Mouse (Mus musculus) adrenal gland (tissue): ENCODE measurements at regions not wholly inside any gene's neighbourhood (a gene's known extent, or its start where the extent isn't known, plus 50 kb on each side); places are given as distances from the start of the nearest gene placed in this dataset.

Experiments
- intact Hi-C: fragments of 180-260 bp; cut with DNase I; formaldehyde crosslinking; loops from one replicate; pipeline ENCODE4 v1.15.1; 2025

- intact Hi-C loops: no loop called here
Observed at GRCm38 (mm10) chr2:64706646-64707177, 318.1 kb downstream of the Grb14 start.

- intact Hi-C loops: no loop called here
Observed at GRCm38 (mm10) chr2:64695974-64696373, 328.8 kb downstream of the Grb14 start.

DNA sequence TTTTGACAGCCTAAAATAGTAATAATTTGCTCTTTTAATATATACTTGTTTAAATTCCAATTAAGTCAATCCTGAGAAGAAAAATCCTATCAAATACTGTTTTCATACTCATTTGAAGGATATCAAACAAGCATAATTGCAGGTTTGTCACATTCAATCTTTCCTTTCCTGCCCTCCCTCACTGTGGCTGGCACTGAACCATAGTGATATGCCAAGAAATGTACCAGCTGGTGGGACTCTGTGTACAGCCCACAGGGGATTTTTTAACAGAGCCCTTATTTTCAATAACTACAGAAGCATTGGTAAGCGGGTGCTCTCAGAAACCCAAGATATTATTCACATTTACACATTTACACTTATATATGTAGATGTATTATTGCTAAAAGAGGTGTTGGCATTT lies 333.3 kb downstream of the Grb14 start:
- intact Hi-C loops: no loop called here

- intact Hi-C loops: no loop called here
Observed at GRCm38 (mm10) chr2:64690996-64691395, 333.8 kb downstream of the Grb14 start.

GRCm38 (mm10) chr2:64686781-64687180 lies 338.0 kb downstream of the Grb14 start:
- intact Hi-C loops: no loop called here

DNA sequence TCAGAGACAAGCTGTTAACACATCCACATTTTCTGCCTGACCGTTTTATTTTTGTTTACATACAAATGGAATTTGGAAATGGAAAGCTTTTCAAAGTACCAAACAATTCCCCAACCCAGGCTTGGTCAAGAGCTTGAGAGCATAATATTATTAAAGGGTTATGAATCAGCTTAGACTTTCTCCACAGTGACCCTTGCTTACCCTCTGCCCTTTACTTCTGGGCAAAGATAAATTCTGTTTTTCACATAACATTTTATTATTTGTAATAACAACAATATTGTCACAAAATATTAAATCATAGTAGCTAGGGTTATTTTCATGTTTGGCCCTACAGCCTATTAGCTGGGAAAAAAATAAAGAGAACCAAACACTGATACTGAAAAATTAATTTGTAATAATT lies 375.2 kb downstream of the Grb14 start:
- intact Hi-C loops: no loop called here

DNA sequence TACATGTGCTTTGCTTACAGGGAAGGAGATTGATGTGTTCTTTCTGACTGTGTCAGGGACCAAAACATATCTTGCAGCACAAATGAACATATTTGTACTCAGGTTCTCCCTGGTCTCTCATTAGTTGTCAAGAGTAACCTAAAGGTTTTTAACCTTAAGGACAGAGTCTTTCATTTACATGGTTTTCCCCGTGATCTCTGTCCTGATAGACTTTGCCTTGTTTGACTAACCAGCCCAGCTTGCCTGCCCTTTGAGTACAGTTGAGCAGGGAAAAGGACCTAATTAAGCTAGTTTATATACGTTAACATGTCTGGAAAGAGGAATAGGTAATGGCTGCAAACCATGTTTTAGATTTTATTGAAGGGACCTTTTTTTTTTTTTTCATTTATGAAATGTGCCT lies 407.9 kb downstream of the Grb14 start:
- intact Hi-C loops: no loop called here

DNA sequence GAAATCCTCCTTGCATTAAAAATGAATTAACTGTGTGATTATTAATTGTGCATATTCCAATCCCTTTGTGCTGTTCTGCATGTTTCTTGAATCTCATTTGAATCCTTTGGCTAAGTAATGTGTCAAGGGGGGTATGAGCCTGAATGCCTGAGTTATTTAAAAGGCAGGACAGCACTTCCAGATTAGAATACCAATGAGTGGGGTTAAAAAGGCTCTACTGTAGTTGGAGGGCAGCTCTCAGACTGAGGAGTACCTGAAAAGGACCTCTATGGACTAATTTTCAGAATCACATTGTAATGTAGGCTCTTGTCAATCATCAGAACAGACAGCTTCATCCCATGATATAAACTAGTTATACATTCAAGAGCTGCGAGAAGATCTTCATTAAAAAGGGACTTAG lies 417.9 kb downstream of the Grb14 start:
- intact Hi-C loops: no loop called here

- intact Hi-C loops: no loop called here
Observed at GRCm38 (mm10) chr2:64582258-64582657, 442.5 kb downstream of the Grb14 start.

- intact Hi-C loops: no loop called here
Observed at GRCm38 (mm10) chr2:64536032-64536431, 438.2 kb upstream of the Fign start.

DNA sequence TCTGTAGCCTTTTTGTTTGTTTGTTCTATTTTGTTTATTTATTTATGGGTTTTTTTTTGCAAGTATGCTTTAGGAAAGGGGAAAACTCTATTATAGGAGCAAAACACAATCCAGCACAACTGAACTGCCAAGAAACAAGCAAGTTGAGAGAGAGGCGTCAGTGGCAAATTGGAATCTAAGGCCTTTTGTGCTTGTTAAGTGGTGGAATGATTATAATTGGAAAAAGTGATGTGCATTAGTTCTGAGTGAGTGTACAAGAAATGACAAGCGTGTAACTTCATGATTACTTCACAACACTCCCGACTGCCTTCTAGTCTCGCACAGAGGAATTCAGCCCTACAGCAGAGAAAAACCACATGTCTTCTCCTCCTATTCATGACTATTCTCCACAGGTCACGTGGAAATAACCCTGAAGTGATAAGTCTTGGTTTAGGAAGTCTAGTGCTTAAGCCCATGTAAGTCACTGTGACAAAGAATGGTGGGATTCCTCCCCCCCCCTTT lies 437.6 kb upstream of the Fign start:
- intact Hi-C loops: no loop called here

- intact Hi-C loops: no loop called here
Observed at GRCm38 (mm10) chr2:64534869-64535268, 437.0 kb upstream of the Fign start.

DNA sequence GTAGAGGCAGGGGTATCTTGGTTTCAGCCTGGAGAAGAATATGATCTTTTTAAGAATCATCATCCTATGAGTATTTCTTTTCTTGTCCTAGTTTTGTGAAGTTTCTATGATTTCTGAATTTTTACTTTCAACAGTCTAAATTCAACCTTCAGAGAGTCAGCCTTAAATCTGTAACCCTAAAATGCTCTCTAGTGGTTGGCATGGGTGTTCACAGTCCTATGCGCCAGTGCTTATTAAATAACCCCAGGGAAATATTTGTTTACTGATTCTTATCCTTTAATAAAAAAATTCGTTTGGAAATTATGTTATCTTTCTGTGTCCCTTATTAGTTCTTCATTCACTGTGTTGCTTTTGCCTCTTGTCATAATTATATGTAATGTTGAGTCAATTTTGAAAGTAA lies 436.5 kb upstream of the Fign start:
- intact Hi-C loops: no loop called here

GRCm38 (mm10) chr2:64522722-64523121 lies 424.9 kb upstream of the Fign start:
- intact Hi-C loops: no loop called here

GRCm38 (mm10) chr2:64522233-64522632 lies 424.4 kb upstream of the Fign start:
- intact Hi-C loops: no loop called here

- intact Hi-C loops: no loop called here
Observed at GRCm38 (mm10) chr2:64495725-64496124, 397.9 kb upstream of the Fign start.

GRCm38 (mm10) chr2:64466412-64466970 lies 368.7 kb upstream of the Fign start:
- intact Hi-C loops: no loop called here

DNA sequence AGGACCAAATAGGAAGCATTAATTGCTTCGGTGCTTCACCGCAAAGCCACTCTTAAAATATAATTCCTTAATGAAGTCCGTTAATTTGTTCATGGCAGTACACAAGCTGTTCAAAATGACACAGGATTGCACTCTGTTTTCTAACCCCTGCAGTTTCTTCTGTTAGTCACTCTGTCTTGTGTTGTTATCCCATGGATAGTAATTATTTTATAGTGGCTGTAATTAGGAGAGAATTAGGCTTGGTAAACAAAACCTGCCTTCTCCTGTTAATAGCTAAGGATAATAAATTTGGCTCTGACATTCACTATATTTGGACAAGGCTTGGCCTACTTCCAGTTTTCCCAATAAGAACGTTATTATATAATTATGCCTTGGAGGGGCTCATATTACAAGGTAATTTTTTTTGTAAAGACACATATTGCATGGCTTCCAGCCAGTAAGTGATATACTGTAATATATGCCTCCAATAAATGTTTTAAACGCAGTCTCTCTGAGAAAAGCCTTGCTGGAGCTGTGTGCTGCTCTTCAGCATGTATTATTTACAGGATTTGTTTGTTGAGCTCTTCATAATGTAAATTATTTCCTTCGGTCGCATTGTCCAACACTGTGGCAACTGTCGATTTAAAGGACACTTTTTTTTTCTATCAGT lies 364.8 kb upstream of the Fign start:
- intact Hi-C loops: no loop called here

GRCm38 (mm10) chr2:64462041-64462440 lies 364.2 kb upstream of the Fign start:
- intact Hi-C loops: no loop called here

- intact Hi-C loops: no loop called here
Observed at GRCm38 (mm10) chr2:64461636-64462035, 363.8 kb upstream of the Fign start.

GRCm38 (mm10) chr2:64458171-64458570 lies 360.3 kb upstream of the Fign start:
- intact Hi-C loops: loop anchor here (5.0 kb wide), 1 partner anchor 756 kb away; no protein-coding TSS in a partner anchor

DNA sequence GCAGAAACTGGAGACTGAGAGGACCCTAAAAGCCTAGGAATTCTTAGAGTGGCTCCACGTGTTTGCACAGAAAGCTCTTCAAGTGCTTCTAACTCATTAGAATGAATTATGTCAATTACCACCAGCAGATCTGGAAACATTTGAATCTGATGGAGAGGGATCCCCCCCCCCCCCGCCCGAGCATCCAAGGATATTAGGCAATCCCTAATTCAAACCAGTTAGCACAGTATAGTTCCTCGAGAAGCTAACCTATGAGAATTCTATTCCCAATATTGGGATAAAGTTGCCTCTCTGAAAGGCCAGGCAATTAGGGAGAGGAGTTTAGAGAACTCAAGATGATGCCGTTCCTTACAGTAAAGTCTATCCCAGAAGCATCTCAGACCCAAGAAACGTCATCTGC lies 354.9 kb upstream of the Fign start:
- intact Hi-C loops: no loop called here
